Mouse (Mus musculus) liver, adult 2 months (tissue): ENCODE results near the gene Clstn1. TPM values are rescaled to one million over a fixed set of nuclear protein-coding genes. Genes with fewer than 3 reads are reported as not detected.

Experiments
- DNase-seq: peaks from one replicate; pipeline ENCODE4 v3.0.0-alpha.2; 2011; ENCODE audit warnings: low read depth, low spot score; ENCODE audit errors: extremely low read depth
- H3K27ac ChIP-seq: fragments of 200-500 bp; replicated peaks from 2 replicates; pipeline ENCODE4 v1.5.1; 2012; ENCODE audit warnings: low read depth, mild to moderate bottlenecking, control low read depth, inconsistent platforms, low read length; ENCODE audit not compliant: insufficient read depth
- H3K27me3 ChIP-seq: fragments of 200-500 bp; 2 replicates; pipeline ENCODE4 v1.6.1; 2012; ENCODE audit warnings: mild to moderate bottlenecking, moderate library complexity, low read length, inconsistent platforms; ENCODE audit not compliant: control insufficient read depth, insufficient read depth
- H3K36me3 ChIP-seq: fragments of 200-500 bp; 2 replicates; pipeline ENCODE4 v1.6.1; 2012; ENCODE audit warnings: low read length, inconsistent platforms; ENCODE audit not compliant: control insufficient read depth, insufficient read depth
- H3K4me1 ChIP-seq: fragments of 200-500 bp; 2 replicates; pipeline ENCODE4 v1.6.1; 2011; ENCODE audit warnings: low read length; ENCODE audit not compliant: control insufficient read depth, insufficient read depth
- H3K4me3 ChIP-seq: fragments of 200-500 bp; 2 replicates; pipeline ENCODE4 v1.5.1; 2011; ENCODE audit warnings: low read depth, mild to moderate bottlenecking, control low read depth, low read length, moderate library complexity; ENCODE audit not compliant: insufficient read depth
- H3K79me2 ChIP-seq: fragments of 200-500 bp; 2 replicates; pipeline ENCODE4 v1.6.1; 2012; ENCODE audit warnings: inconsistent platforms, mild to moderate bottlenecking, low read length, moderate library complexity; ENCODE audit not compliant: control insufficient read depth, insufficient read depth
- H3K9ac ChIP-seq: fragments of 200-500 bp; 2 replicates; pipeline ENCODE4 v1.6.1; 2012; ENCODE audit warnings: low read depth, mild to moderate bottlenecking, control low read depth, inconsistent platforms, low read length
- CTCF ChIP-seq: fragments of 200-500 bp; IDR thresholded peaks from 2 replicates; pipeline ENCODE4 v1.5.1; 2011; ENCODE audit warnings: low read depth, low read length, control low read depth
- POLR2A ChIP-seq: fragments of 200-500 bp; IDR thresholded peaks from 2 replicates; pipeline ENCODE4 v1.6.1; 2011; ENCODE audit warnings: low read length, control low read depth; ENCODE audit not compliant: insufficient read depth; ENCODE audit errors: extremely low read depth
- WGBS: fragments of 180-500 bp; shearing (Covaris S2); methylation state at CpG from one replicate; pipeline ENCODE4 v1.1.7; 2018; 5-methylcytosine and 5-hydroxymethylcytosine counted together
- polyA plus RNA-seq: library from polyadenylated mRNA; depleted of rRNA; stranded (reverse); fragments of >200 nt; gene quantifications from 2 replicates; pipeline ENCODE4 v1.2.3, GENCODE M21; 2012
- total RNA-seq: library from RNA; depleted of rRNA; stranded (reverse); fragments of >200 nt; gene quantifications from 2 replicates; pipeline ENCODE4 v1.2.3, GENCODE M21; 2014

The Clstn1 gene
- total and polyA plus RNA-seq, 2 experiments: 1.5 to 2.3 TPM

- WGBS: 93% methylated on average over 8 of the region's 8 CpGs
- Histone ChIP-seq H3K4me1 (peaks cover 4% of the 10 kb centered on the region; the same call in 1 of the 2 replicates), H3K79me2 (no peaks in the 10 kb centered on the region), H3K27me3 (no peaks in the 10 kb centered on the region), H3K4me3 (no peak overlapping the region), H3K9ac (no peak overlapping the region), H3K36me3 (no peaks in the 10 kb centered on the region), H3K27ac (no peak overlapping the region)
- DNase-seq: no peak
- TF ChIP-seq CTCF (no peak), POLR2A (no peak)
These were observed 41.4 kb upstream of the Clstn1 start for GRCm38 (mm10) chr4:149544892-149545291.

- peak; percentile 80 for DNase-seq
- 36% methylated on average over 9 of the region's 9 CpGs for WGBS
- TF ChIP-seq CTCF (no peak), POLR2A (no peak)
- Histone ChIP-seq H3K27ac (no peak overlapping the region), H3K9ac (no peak overlapping the region), H3K79me2 (no peaks in the 10 kb centered on the region), H3K4me3 (no peak overlapping the region), H3K27me3 (no peaks in the 10 kb centered on the region), H3K36me3 (no peaks in the 10 kb centered on the region), H3K4me1 (peaks cover 4% of the 10 kb centered on the region; the same call in 1 of the 2 replicates)
These were observed 39.3 kb upstream of the Clstn1 start for GRCm38 (mm10) chr4:149546797-149547444.

DNA sequence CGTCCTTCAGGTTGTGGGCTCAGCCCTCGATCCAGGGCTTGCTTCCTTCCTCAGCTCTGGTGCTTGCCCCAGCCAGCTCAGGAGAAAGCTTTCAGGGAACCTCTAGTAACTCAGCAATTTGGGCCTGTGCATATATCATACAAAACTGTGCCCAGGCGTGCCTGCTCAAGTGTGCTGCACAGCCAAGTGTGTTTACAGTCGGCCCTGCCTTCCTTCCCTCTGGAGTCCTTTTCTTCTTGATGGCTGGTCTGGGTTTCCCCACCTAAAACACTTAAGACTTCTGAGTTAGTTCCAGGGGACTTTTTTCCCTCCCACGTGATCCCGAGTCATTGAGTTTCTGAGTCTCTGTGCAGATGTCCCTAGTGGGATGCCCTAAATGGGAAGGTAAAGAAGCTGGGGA, 38.7 kb upstream of the Clstn1 start:
- no peak for DNase-seq
- H3K27ac ChIP-seq: no peak overlapping the region
- WGBS: 91% methylated on average over 6 of the region's 6 CpGs

GRCm38 (mm10) chr4:149549221-149549925, 36.9 kb upstream of the Clstn1 start:
- 59% methylated on average over 9 of the region's 9 CpGs for whole genome bisulfite sequencing
- Histone ChIP-seq H3K4me1 (peaks cover 4% of the 10 kb centered on the region; the same call in 1 of the 2 replicates), H3K4me3 (no peak overlapping the region), H3K79me2 (no peaks in the 10 kb centered on the region), H3K27ac (no peak overlapping the region), H3K36me3 (no peaks in the 10 kb centered on the region), H3K27me3 (no peaks in the 10 kb centered on the region), H3K9ac (no peak overlapping the region)
- peak; percentile 55 for DNase-seq
- no peak for TF ChIP-seq POLR2A
- peak; percentile 87 for TF ChIP-seq CTCF

More for the DNA sequence above, 38.7 kb upstream of the Clstn1 start:
- no peak overlapping the region for H3K9ac ChIP-seq
- peaks cover 4% of the 10 kb centered on the region; the same call in 1 of the 2 replicates for H3K4me1 ChIP-seq
- TF ChIP-seq CTCF (no peak), POLR2A (no peak)
- no peaks in the 10 kb centered on the region for H3K27me3 ChIP-seq
- H3K4me3 ChIP-seq: no peak overlapping the region
- H3K79me2 ChIP-seq: no peaks in the 10 kb centered on the region
- H3K36me3 ChIP-seq: no peaks in the 10 kb centered on the region

DNA sequence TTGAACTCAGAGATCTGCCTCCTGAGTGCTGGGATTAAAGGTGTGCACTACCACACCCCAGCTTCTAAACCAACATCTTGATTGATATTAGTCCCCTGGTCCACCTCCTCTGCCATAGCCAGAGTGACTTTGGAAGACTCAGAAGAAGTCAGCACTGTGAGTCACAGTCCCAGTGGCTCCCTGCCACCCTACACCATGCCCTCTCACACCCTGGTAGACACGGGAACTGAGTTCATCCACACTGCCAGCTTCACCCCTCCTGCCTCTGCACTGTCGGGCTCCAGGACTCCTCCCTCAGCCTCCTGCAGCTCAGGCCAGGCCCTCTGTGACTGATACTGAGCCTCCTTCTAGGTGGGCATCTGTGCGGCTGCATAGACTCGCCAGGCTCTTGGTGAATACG, 35.4 kb upstream of the Clstn1 start:
- WGBS: 87% methylated on average over 5 of the region's 5 CpGs
- DNase-seq: no peak
- no peaks in the 10 kb centered on the region for H3K36me3 ChIP-seq
- H3K9ac ChIP-seq: no peak overlapping the region
- no peaks in the 10 kb centered on the region for H3K79me2 ChIP-seq
- no peaks in the 10 kb centered on the region for H3K27me3 ChIP-seq
- no peak overlapping the region for H3K27ac ChIP-seq
- peaks cover 4% of the 10 kb centered on the region; the same call in 1 of the 2 replicates for H3K4me1 ChIP-seq
- H3K4me3 ChIP-seq: no peak overlapping the region
- TF ChIP-seq POLR2A (no peak), CTCF (no peak)

- Histone ChIP-seq H3K36me3 (no peaks in the 10 kb centered on the region), H3K9ac (no peak overlapping the region), H3K79me2 (no peaks in the 10 kb centered on the region), H3K4me3 (no peak overlapping the region), H3K27me3 (no peaks in the 10 kb centered on the region), H3K4me1 (peaks cover under 1% of the 10 kb centered on the region; the same call in 1 of the 2 replicates), H3K27ac (no peak overlapping the region)
- WGBS: 87% methylated on average over 5 of the region's 5 CpGs
- TF ChIP-seq POLR2A (no peak), CTCF (no peak)
- DNase-seq: no peak
These were observed 34.6 kb upstream of the Clstn1 start for GRCm38 (mm10) chr4:149551696-149552095.
